Mouse (Mus musculus) heart, adult 9 months (tissue): Measurements from ENCODE around the gene Cdon.
A peak's percentile ranks its signal among the peaks of the same experiment; 100 is the strongest.

Experiments used
- DNase-seq, 2 experiments: peaks; one replicate each; pipeline ENCODE4 v3.0.0; 2022; ENCODE audit warnings: low spot score in 2 of 2

Gene Cdon

GRCm38 (mm10) chr9:35541024-35541423 lies 120.1 kb downstream of the Cdon start:
- no peak for DNase-seq

GRCm38 (mm10) chr9:35541488-35541887 lies 120.6 kb downstream of the Cdon start:
- DNase-seq, result peak in 1 of 2 experiments; percentile 54

- no peak for DNase-seq
Measured at GRCm38 (mm10) chr9:35541941-35542340, 121.0 kb downstream of the Cdon start.

- no peak for DNase-seq
Measured at GRCm38 (mm10) chr9:35543099-35543860, 122.4 kb downstream of the Cdon start.

- DNase-seq, result peak in 1 of 2 experiments; percentile 39
Measured at GRCm38 (mm10) chr9:35544666-35545065, 123.7 kb downstream of the Cdon start.

- DNase-seq, result no peak
Measured at GRCm38 (mm10) chr9:35545704-35546103, 124.8 kb downstream of the Cdon start.

GRCm38 (mm10) chr9:35546745-35547144 lies 125.8 kb downstream of the Cdon start:
- no peak for DNase-seq

- no peak for DNase-seq
Measured at GRCm38 (mm10) chr9:35548455-35548854, 127.5 kb downstream of the Cdon start.

GRCm38 (mm10) chr9:35556494-35557102 lies 135.7 kb downstream of the Cdon start:
- DNase-seq, result no peak
